19 mouse cellular contexts compared by ENCODE assay signal in the genomic region with DNA sequence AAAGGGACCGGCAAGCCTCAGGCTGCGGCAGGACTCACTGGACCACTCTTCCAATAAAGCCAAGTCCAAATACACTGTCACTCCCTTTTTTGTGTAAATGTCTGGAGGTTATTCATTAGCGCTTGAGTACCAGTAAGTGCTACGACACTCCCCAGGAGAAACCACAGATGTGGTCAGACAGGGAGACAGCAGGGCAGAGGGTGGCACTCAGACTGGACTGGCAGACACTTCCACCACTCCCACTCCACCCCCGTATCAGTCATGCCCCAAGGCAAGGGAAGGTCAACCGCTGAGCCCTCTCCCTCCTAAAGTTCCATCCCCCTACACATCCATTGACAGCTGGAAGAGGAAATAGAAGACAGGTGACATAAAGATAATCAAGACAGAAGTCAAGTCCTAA. TPM values are rescaled to one million over a fixed set of nuclear protein-coding genes. Genes with fewer than 3 reads are reported as not detected.
DNase-seq lines count a peak whose midpoint lies in the region; ATAC-seq and TF ChIP-seq lines count a peak whose summit lies in the region.
"Had no signal": no experiment of that assay in that cellular context is flagged by ENCODE, and none has a peak within 500 bp of the region (broad histone marks: within the 10 kb centered on the region; RNA-seq: fewer than 3 reads in every experiment).

No protein-coding gene starts in this region.

- peak; percentile 81 for ATAC-seq in kidney, embryonic 14.5 days (ENCODE audit: low FRiP score, low TSS enrichment)
- ATAC-seq: intestine, embryonic 16.5 days; liver, embryonic 12.5 days; Patski had no signal

- H3K27me3 ChIP-seq in kidney, embryonic 14.5 days (ENCODE audit: control insufficient read depth, insufficient read depth, low read length): no peaks in the 10 kb centered on the region
- H3K27me3 ChIP-seq: embryonic facial prominence, embryonic 13.5 days; hindbrain, embryonic 13.5 days; liver, embryonic 12.5 days; neural tube, embryonic 15.5 days; Patski had no signal

- H3K36me3 ChIP-seq in kidney, embryonic 14.5 days (ENCODE audit: control insufficient read depth, insufficient read depth, low read length): peaks cover 39% of the 10 kb centered on the region; the same call in 1 of the 2 replicates

- no peak overlapping the region for H3K27ac ChIP-seq in kidney, embryonic 14.5 days (ENCODE audit: low read depth, low read length)
- H3K27ac ChIP-seq: embryonic facial prominence, embryonic 13.5 days; forebrain, embryonic 10.5 days; hindbrain, embryonic 13.5 days; layer of hippocampus, adult 2 months; limb, embryonic 10.5 days; liver, embryonic 12.5 days; midbrain, embryonic 10.5 days; neural tube, embryonic 15.5 days had no signal

- peaks cover 11% of the 10 kb centered on the region for H3K4me1 ChIP-seq in kidney, embryonic 14.5 days (ENCODE audit: control insufficient read depth, insufficient read depth, low read length)
- H3K4me1 ChIP-seq in lung, adult 2 months (ENCODE audit: control insufficient read depth, insufficient read depth, low read length): peaks cover 23% of the 10 kb centered on the region
- H3K4me1 ChIP-seq: hindbrain, embryonic 13.5 days; limb, embryonic 10.5 days; neural tube, embryonic 15.5 days had no signal

- H3K9ac ChIP-seq in kidney, embryonic 14.5 days (ENCODE audit: low read depth, low read length): no peak overlapping the region
- H3K9ac ChIP-seq: embryonic facial prominence, embryonic 13.5 days; hindbrain, embryonic 13.5 days; liver, embryonic 12.5 days; neural tube, embryonic 15.5 days had no signal

- no peak overlapping the region for H3K4me3 ChIP-seq in kidney, embryonic 14.5 days (ENCODE audit: low read length)
- no peak overlapping the region for H3K4me3 ChIP-seq in lung, adult 2 months (replicated peaks; ENCODE audit: extremely low read depth, low read depth, low read length)
- H3K4me3 ChIP-seq: embryonic facial prominence, embryonic 13.5 days; forebrain, embryonic 10.5 days; hindbrain, embryonic 13.5 days; layer of hippocampus, adult 2 months; limb, embryonic 10.5 days; liver, embryonic 12.5 days; midbrain, embryonic 10.5 days; neural tube, embryonic 15.5 days had no signal

- no peak for TF ChIP-seq POLR2A in lung, adult 2 months (IDR thresholded peaks at IDR 0.05; ENCODE audit: borderline replicate concordance, extremely low read depth, low read depth, low read length)

- peak; percentile 36 for DNase-seq in adrenal gland, postnatal 14 days
- DNase-seq in adrenal gland, postnatal 10 days: no peak
- DNase-seq in kidney, adult 8-10 months: no peak
- DNase-seq in lung, adult 2 months: peak; percentile 45
- DNase-seq in lung, postnatal 4 days: peak; percentile 48 to 60
- no peak for DNase-seq in cerebellum, postnatal 14 days
- DNase-seq in cerebellum, adult 9-11 months: no peak
- DNase-seq: thymus, postnatal 4 days had no signal

- H3K9me3 ChIP-seq in kidney, embryonic 14.5 days (ENCODE audit: control insufficient read depth, low read length): no peaks in the 10 kb centered on the region
- H3K9me3 ChIP-seq: embryonic facial prominence, embryonic 13.5 days; forebrain, embryonic 10.5 days; hindbrain, embryonic 13.5 days; limb, embryonic 10.5 days; liver, embryonic 12.5 days; midbrain, embryonic 10.5 days; neural tube, embryonic 15.5 days had no signal

- WGBS in kidney, embryonic 14.5 days: 43% methylated on average over 6 of the region's 6 CpGs
- 45% methylated on average over 6 of the region's 6 CpGs for WGBS in lung, adult 2 months

- no peak overlapping the region for H3K4me2 ChIP-seq in kidney, embryonic 14.5 days (replicated peaks; ENCODE audit: low read depth, low read length)
- H3K4me2 ChIP-seq: embryonic facial prominence, embryonic 13.5 days; hindbrain, embryonic 13.5 days; liver, embryonic 12.5 days; neural tube, embryonic 15.5 days had no signal

- TF ChIP-seq CTCF in lung, adult 2 months (IDR thresholded peaks at IDR 0.05; ENCODE audit: insufficient read depth, low read length): no peak

RNA-seq across cellular contexts. Expression of gene B4galt1, which starts 35.4 kb away (rescaled TPM):
- total RNA-seq in adrenal gland, postnatal 14 days (2021): 69.4 and 70.5 TPM in 2 replicates
- 10 to 100 TPM; 73.7 to 83.0 TPM for total RNA-seq in adrenal gland, postnatal 10 days (2021)
- 36.0 and 45.8 TPM in 2 replicates for polyA plus RNA-seq in kidney, embryonic 14.5 days (2014; fragmentation: Nextera tagmentation; extraction: Ambion mirVana)
- polyA plus RNA-seq in lung, adult 2 months (2012; rRNA removed): 44.6 and 47.7 TPM in 2 replicates

Comparison
In these comparisons a context has a peak if more than half of its experiments do, and no peak if none do; other contexts are left out.
1. DNase-seq: peak in adrenal gland, postnatal 14 days (single experiment), lung, adult 2 months (single experiment) and lung, postnatal 4 days (2 of 2); none in adrenal gland, postnatal 10 days (single experiment), kidney, adult 8-10 months (0 of 2), cerebellum, postnatal 14 days (0 of 2) and cerebellum, adult 9-11 months (single experiment).